Mouse (Mus musculus) heart, postnatal 0 days (tissue): ENCODE data around the gene Shc3. TPM values are rescaled to one million over a fixed set of nuclear protein-coding genes. Genes with fewer than 3 reads are reported as not detected.

Experiments used
- ATAC-seq: fragments of 200-750 bp; cut with Nextera tagmentation; 2 replicates; pipeline ENCODE4 v1.8.0; 2017; ENCODE audit warnings: low read depth, moderate number of reproducible peaks, moderate library complexity; ENCODE audit not compliant: insufficient read depth
- DNase-seq: peaks from one replicate; pipeline ENCODE4 v3.0.0-alpha.2; 2016; ENCODE audit warnings: low spot score
- H3K27ac ChIP-seq: fragments of 300-500 bp; sonication (generic); 2 replicates; pipeline ENCODE4 v1.5.1; 2014; ENCODE audit warnings: low read depth, mild to moderate bottlenecking
- H3K27me3 ChIP-seq: fragments of 300-500 bp; sonication (generic); 2 replicates; pipeline ENCODE4 v1.6.1; 2014; ENCODE audit warnings: low read length, mixed read lengths; ENCODE audit not compliant: control insufficient read depth, insufficient read depth
- H3K36me3 ChIP-seq: fragments of 300-500 bp; sonication (generic); replicated peaks from 2 replicates; pipeline ENCODE4 v1.6.1; 2014; ENCODE audit warnings: low read length, mixed read lengths; ENCODE audit not compliant: control insufficient read depth, insufficient read depth
- H3K4me1 ChIP-seq: fragments of 300-500 bp; sonication (generic); 2 replicates; pipeline ENCODE4 v1.6.1; 2014; ENCODE audit warnings: antibody characterized with exemption; ENCODE audit not compliant: control insufficient read depth, insufficient read depth
- H3K4me2 ChIP-seq: fragments of 300-500 bp; sonication (generic); 2 replicates; pipeline ENCODE4 v1.6.1; 2014; ENCODE audit warnings: low read depth, mild to moderate bottlenecking, low read length, moderate library complexity
- H3K4me3 ChIP-seq: fragments of 300-500 bp; sonication (generic); 2 replicates; pipeline ENCODE4 v1.5.1; 2014; ENCODE audit warnings: low read depth, low read length
- H3K9ac ChIP-seq: fragments of 300-500 bp; sonication (generic); replicated peaks from 2 replicates; pipeline ENCODE4 v1.6.1; 2014; ENCODE audit warnings: low read depth, low read length, mixed read lengths
- H3K9me3 ChIP-seq: fragments of 300-500 bp; sonication (generic); replicated peaks from 2 replicates; pipeline ENCODE4 v1.6.1; 2016; ENCODE audit warnings: low read length; ENCODE audit not compliant: control insufficient read depth
- CTCF ChIP-seq: IDR thresholded peaks from 2 replicates; pipeline ENCODE4 v1.5.1; 2016; ENCODE audit warnings: antibody characterized with exemption, control low read depth, low read depth
- EP300 ChIP-seq: IDR thresholded peaks from 2 replicates; pipeline ENCODE4 v1.6.1; 2016; ENCODE audit warnings: antibody characterized with exemption, low read depth
- WGBS: fragments of 180-500 bp; shearing (Covaris S2); extraction: QIAGEN DNeasy Blood & Tissue Kit; methylation state at CpG from one replicate; pipeline ENCODE4 v1.1.7; 2014; 5-methylcytosine and 5-hydroxymethylcytosine counted together
- polyA plus RNA-seq: library from polyadenylated mRNA; unstranded; fragments of >200 nt; fragmentation: Nextera tagmentation; extraction: Ambion mirVana; gene quantifications from 2 replicates; pipeline ENCODE4 v1.2.1, GENCODE M21; 2015
- total RNA-seq: library from RNA; depleted of rRNA; stranded (reverse); fragments of >200 nt; gene quantifications from 2 replicates; pipeline ENCODE4 v1.2.3, GENCODE M21; 2014; ENCODE audit warnings: low replicate concordance

Shc3 gene
- total and polyA plus RNA-seq, 2 experiments from 2014 or later: 0.12 to 2.1 TPM

DNA sequence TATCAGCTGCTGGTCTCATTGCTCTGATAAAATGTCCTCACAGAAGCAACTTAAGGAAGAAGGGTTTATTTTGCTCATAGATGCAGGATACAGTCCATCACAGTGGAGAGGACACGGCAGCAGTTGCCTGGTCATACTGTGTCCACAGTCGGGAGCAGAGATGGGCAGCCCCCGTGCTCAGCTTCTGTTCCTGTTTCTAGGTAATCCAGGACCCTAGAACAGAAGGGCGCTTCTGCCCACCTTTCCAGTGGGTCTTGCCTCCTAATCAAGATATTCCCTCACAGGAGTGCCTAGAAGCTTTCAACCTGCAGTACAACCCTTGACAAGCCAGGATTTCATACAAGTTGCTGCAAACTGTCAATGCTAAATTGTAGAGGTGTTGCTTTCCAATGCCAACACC, 44.9 kb downstream of the Shc3 start:
- no peak for ATAC-seq

DNA sequence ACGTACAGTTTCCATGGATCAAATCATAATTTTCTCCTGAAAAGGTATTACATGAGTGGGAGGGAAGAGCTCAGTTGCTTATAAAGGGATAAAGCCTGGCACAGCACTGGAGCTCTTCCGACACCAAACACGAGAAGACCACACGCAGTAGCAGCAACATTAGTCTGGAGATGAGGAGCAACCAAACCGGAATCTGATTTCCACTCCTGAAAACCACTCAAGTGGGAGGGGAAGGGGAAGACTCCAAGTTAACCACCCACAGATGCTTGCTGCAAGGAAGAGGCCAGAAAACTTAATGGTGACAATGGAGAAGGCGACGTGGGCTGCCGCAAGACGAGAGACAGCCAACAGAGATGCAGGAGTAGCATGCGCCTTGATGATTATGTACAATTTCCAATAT, 45.9 kb downstream of the Shc3 start:
- Histone ChIP-seq H3K4me1 (no peaks in the 10 kb centered on the region), H3K4me2 (no peak overlapping the region), H3K9ac (no peak overlapping the region), H3K9me3 (no peaks in the 10 kb centered on the region), H3K36me3 (no peaks in the 10 kb centered on the region), H3K27ac (no peak overlapping the region), H3K27me3 (no peaks in the 10 kb centered on the region), H3K4me3 (no peak overlapping the region)
- no peak for DNase-seq
- no peak for ATAC-seq
- WGBS: 91% methylated on average over 10 of the region's 10 CpGs
- TF ChIP-seq EP300 (no peak), CTCF (no peak)

More for the DNA sequence above, 44.9 kb downstream of the Shc3 start:
- no peak for DNase-seq
- no peaks in the 10 kb centered on the region for H3K27me3 ChIP-seq
- H3K27ac ChIP-seq: no peak overlapping the region
- H3K4me1 ChIP-seq: no peaks in the 10 kb centered on the region
- no peak overlapping the region for H3K4me2 ChIP-seq
- no peak for TF ChIP-seq EP300
- no peak for TF ChIP-seq CTCF
- 86% methylated on average over 4 of the region's 4 CpGs for WGBS
- H3K4me3 ChIP-seq: no peak overlapping the region
- no peaks in the 10 kb centered on the region for H3K9me3 ChIP-seq
- no peak overlapping the region for H3K9ac ChIP-seq
- H3K36me3 ChIP-seq: no peaks in the 10 kb centered on the region

DNA sequence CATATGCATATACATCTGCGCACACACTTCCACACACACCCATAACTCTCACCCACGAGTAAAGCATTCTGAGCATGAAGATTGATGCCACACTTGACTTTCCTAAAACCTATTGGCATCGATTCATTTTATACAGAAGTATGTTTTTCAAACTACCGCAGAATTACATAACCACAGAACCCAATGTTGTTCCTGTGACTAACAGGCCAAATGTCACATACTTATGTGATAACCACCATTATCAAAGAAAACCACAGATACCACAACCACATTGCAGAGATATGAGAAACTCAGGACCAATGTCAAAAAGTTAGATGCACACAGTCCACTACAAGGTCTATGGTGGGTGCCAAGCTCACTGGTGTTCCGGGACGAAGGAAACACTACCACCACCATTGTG, 50.3 kb downstream of the Shc3 start:
- DNase-seq (no peak), ATAC-seq (no peak)
- Histone ChIP-seq H3K36me3 (no peaks in the 10 kb centered on the region), H3K4me1 (no peaks in the 10 kb centered on the region), H3K27ac (no peak overlapping the region), H3K9me3 (no peaks in the 10 kb centered on the region), H3K9ac (no peak overlapping the region), H3K27me3 (no peaks in the 10 kb centered on the region), H3K4me3 (no peak overlapping the region), H3K4me2 (no peak overlapping the region)
- 87% methylated on average over 6 of the region's 6 CpGs for WGBS
- TF ChIP-seq CTCF (no peak), EP300 (no peak)

DNA sequence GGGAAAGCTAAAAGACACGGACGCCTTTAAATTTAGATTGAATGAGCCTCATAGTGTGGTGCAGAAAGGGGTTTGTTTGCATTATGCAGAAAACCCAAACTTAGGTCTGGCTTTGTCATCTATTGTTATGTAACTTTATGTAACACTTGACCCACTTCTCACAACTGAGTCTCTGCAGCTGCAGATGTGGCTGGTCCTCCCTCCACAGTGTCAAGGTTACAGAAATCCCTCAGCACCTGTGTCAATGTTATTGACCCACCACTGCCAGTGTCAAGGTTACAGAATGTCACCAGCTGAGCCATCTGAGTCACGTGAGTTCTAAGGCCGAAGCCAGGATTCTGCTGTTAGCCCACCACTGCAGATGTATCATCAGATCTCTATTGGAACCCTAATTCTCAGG, 51.3 kb downstream of the Shc3 start:
- DNase-seq: no peak
- no peaks in the 10 kb centered on the region for H3K4me1 ChIP-seq
- H3K27me3 ChIP-seq: no peaks in the 10 kb centered on the region
- no peaks in the 10 kb centered on the region for H3K9me3 ChIP-seq
- no peak for TF ChIP-seq CTCF
- no peak for TF ChIP-seq EP300
- H3K27ac ChIP-seq: no peak overlapping the region
- ATAC-seq: no peak
- no peaks in the 10 kb centered on the region for H3K36me3 ChIP-seq
- 68% methylated on average over 4 of the region's 4 CpGs for WGBS
- no peak overlapping the region for H3K9ac ChIP-seq
- H3K4me2 ChIP-seq: no peak overlapping the region
- no peak overlapping the region for H3K4me3 ChIP-seq

DNA sequence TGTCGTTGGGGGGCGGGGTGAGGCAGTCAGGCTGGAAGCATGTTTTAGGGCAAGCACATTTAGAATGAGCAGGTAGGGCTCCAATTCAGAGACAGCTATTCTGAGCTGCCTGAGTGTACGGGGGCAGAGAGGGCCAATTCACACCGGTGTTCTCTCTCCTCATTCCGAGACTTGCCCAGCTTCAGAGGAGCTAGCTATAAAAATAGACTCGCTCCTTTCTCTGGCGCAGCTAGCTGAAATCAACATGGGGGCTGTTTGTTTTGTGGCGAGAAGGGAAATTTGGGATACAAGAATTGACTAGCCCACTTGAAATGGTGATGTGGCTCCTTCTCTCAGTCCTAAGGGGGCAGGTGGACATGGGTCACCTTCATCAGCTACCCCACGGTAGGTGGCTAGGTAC, 60.4 kb downstream of the Shc3 start:
- 61% methylated on average over 9 of the region's 9 CpGs for whole genome bisulfite sequencing

DNA sequence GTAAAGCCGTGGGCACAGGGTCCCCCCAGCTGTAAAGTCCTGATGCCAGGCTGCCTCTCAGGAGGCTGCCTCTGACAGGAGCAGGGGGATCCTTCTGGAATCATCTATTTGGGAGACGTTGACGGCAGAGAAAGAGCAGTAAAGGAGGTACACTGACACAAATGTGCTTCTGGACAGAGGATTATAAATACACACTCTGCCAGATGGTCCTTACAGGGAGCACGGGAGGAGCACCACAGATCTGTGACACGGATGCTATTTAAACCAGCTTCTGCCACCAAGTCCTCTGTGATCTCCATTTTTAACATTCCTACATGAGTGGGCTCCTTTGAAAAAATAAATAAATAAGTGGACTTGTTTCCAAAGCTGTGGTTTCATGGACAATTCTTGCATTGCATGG, 63.5 kb downstream of the Shc3 start:
- no peak overlapping the region for H3K4me3 ChIP-seq
- no peaks in the 10 kb centered on the region for H3K9me3 ChIP-seq
- H3K36me3 ChIP-seq: no peaks in the 10 kb centered on the region
- H3K27ac ChIP-seq: no peak overlapping the region
- no peak for ATAC-seq
- H3K4me1 ChIP-seq: no peaks in the 10 kb centered on the region
- TF ChIP-seq EP300 (no peak), CTCF (no peak)
- no peak overlapping the region for H3K4me2 ChIP-seq
- no peak overlapping the region for H3K9ac ChIP-seq
- WGBS: 63% methylated on average over 5 of the region's 5 CpGs
- no peak for DNase-seq
- no peaks in the 10 kb centered on the region for H3K27me3 ChIP-seq

More for the DNA sequence above, 60.4 kb downstream of the Shc3 start:
- no peaks in the 10 kb centered on the region for H3K9me3 ChIP-seq
- TF ChIP-seq EP300 (no peak), CTCF (no peak)
- no peaks in the 10 kb centered on the region for H3K36me3 ChIP-seq
- no peaks in the 10 kb centered on the region for H3K27me3 ChIP-seq
- no peaks in the 10 kb centered on the region for H3K4me1 ChIP-seq
- H3K9ac ChIP-seq: no peak overlapping the region
- no peak for ATAC-seq
- no peak for DNase-seq
- no peak overlapping the region for H3K27ac ChIP-seq
- no peak overlapping the region for H3K4me3 ChIP-seq
- H3K4me2 ChIP-seq: no peak overlapping the region
